Mouse (Mus musculus) cerebellum, adult 18-20 months (tissue): Measurements from ENCODE around the gene Cldn15.

Source experiments
- DNase-seq, 2 experiments: peaks; one replicate each; pipeline ENCODE4 v3.0.0; 2021

Cldn15 gene

DNA sequence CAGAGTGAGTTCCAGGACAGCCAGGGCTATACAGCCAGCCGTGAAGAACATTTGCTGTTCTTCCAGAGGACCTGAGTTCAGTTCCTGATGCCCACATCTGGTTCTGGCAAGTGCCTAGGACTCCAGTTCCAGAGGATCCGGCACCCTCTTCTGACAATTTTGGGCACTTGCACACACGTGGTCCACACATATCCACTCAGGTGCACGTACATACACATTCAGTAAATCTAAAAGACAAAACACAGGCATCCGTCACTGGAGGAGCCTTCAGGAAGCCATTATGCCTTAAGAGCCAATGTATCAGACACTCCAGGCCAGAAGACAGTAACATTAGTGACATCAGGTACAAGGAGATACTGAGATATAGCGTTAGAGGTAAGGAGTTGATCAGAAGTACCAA, 15.9 kb upstream of the Cldn15 start:
- no peak for DNase-seq

- no peak for DNase-seq
These were observed 14.3 kb upstream of the Cldn15 start for GRCm38 (mm10) chr5:136952153-136952552.

DNA sequence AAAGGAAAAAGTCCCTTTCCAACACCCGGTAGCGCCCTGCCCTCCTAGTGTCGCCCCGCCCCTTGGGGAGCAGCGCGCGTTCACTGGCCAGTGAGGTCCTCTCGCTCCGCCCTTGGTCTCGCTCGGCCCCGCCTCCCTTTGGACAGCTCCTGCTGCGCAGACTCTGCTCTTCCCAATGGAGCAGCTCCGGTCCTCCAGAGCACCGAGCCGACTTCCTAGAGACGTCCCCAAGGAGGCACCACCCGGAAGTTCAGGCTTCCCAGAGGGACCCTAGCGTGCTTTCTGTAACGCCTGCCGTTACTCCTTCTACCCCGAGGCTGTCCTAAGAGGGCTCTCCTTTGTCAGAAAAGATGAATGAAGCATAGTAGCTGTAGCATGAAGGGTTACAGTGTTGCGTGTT, 13.4 kb upstream of the Cldn15 start, which contains the start of gene Fis1:
TSS of gene Fis1 (plus strand) at position 261 of the 400 bp plus-strand sequence.
- DNase-seq, result peak; percentile 95 to 99

DNA sequence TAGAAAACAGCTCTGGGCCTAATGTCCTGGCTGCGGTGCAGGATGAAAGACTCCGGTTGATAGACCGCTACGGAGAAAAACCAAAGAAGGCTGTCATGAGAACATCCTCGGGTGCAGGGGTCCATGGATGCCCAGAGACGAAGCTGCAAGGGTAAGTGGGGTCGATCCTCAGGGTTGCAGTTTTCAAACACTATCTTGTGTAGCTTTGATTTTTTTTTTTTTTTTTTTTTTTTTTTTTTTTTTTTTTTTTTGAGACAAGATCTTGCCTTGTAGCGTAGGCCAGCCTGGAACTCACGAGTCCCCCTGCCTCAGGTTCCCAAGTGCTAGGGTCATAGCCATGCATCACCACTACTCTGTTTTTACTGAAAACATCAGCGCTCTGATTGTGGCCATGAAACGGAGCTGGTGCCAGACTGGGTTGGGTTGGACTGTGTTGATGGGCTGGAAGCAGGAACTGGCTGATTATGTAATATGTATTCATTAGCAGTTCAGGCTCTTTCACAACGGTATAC, 12.9 kb upstream of the Cldn15 start:
- DNase-seq, result peak; percentile 43 to 52

DNA sequence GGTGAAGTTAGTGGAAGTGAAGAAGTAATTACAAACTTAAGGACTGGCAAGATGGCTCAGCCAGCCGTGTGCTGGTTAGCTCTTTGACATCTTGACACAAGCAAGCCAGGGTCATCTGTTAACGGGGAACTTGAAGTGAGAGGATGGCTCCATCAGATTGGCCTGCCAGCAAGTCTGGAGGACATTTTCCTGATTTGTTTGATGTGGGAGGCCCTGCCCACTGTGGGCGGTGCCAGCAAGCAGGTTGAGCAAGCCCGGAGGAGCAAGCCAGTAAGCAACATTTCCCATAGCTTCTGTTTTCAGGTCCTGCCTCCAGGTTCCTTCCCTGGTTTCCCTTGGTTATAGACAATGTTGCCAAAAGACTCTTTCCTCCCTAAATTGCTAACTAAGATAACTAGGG, 10.8 kb upstream of the Cldn15 start:
- DNase-seq, result no peak

- no peak for DNase-seq
These were observed 9.2 kb upstream of the Cldn15 start for GRCm38 (mm10) chr5:136957250-136957649.

DNA sequence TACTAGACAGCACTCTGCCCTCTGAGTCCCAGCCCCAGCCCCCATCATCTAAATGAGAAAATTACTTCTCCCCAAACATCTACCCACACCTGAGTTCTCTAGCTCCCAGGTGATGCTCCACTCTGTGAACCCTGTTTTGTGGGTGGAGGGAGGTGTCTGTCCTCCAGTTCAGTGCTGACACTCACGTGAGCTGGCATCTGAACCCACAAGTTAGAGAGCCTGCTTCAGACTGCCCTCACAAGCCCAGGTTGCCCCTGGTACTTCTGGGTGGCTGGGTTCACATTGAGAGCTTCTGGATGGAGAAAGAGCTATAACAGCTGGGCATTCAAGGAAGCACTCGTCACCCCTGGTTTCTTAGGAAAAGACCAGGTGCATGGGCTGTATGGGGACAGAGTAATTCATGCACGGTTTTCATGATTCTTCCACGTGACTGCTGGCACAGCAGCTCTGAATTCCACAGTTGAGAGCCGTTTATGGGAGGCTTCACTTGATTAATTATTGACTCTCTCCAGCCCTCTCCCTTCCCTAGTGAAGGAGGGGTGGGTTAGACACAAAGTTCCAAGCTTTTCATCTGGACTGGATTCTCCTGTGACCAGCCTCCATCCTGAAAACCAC, 7.3 kb upstream of the Cldn15 start:
- DNase-seq, result no peak

DNA sequence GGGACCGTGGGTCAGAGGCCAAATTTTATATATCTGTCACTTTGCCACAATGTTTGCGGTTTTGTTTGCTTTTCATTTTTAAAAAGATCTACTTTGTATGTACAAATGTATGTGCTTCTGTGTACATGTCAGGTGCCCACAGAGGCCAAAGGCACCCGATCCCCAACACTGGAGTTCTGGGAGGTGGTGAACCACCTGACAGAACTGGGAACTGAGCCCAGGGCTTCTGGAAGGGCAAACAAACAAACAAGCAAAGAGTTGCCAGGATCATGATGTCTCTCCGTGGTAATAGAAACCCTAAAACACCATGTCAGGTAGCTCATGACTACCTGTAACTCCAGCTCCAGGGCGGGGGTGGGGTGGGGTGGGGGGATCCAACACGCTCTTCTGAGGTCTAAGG, 6.4 kb upstream of the Cldn15 start:
- DNase-seq, result no peak

- DNase-seq, result peak in 1 of 2 experiments; percentile 37
These were observed 5.0 kb upstream of the Cldn15 start for GRCm38 (mm10) chr5:136961334-136961982.

DNA sequence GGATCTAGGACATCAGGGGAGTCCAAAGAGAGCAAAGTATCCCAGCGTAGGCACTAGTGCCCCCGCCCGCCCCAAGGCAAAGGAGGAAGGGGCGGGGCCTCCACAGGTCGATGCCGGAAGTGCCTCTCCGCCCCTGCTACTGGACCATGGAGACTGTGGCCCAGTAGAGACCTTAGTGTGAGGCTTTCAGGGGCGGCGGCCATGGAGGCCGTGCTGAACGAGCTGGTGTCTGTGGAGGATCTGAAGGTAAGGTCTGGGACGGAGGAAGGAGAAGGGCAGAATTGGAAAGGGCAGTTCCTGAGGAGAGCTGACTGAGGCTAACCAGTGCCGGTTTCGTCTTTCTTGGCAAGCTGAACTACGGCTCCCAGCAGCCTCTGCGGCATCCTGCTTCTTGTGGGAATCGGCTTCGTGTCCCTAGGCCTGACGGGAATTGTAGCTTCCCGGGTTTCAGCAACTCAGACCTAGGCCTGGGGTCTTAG, 4.4 kb upstream of the Cldn15 start:
- DNase-seq, result peak; percentile 93 to 95

DNA sequence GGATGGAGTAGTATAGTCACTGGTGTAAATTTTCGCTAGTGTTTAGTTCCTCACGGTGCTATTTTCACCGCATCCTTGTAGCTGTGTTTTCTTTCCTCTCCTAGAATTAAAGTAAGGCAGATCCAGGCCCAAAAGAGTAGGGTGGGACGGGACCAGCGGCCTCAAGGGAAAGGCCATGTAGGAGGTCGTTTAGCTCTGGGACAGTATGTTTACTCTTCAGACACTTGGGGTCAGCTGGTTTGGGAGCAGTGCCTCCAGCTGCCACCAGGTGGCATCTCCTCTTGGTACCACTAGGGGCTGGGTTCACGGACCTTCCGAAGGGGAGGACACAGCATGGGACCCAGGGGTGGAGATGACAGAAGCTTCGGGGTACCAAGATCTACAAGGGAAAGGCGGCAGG, 3.9 kb upstream of the Cldn15 start:
- peak; percentile 84 to 87 for DNase-seq

DNA sequence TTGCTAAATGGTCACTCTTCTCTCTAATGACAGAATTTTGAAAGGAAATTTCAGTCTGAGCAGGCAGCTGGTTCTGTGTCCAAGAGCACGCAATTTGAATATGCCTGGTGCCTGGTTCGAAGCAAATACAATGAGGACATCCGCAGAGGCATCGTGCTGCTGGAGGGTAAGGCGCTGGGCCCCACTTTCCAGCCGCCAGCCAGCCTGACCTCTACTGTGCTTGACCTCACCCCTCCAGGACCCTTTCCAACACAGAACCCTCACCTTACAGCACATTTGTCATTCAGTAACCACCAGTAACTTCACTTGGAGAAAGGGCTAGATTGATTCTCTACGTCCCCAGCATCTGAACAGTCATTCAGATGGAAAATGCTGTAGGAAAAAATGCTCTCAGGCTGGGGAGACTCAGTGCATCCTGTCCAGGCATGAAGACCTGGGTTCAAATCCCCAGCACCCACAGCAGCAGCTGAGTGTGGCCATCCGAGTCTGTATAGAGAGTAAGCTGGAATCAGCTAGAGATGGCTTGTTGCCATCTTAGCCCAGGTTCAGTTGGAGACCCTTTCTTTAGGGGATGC, 3.4 kb upstream of the Cldn15 start:
- no peak for DNase-seq

- no peak for DNase-seq
These were observed 1.2 kb upstream of the Cldn15 start for GRCm38 (mm10) chr5:136965210-136965609.

DNA sequence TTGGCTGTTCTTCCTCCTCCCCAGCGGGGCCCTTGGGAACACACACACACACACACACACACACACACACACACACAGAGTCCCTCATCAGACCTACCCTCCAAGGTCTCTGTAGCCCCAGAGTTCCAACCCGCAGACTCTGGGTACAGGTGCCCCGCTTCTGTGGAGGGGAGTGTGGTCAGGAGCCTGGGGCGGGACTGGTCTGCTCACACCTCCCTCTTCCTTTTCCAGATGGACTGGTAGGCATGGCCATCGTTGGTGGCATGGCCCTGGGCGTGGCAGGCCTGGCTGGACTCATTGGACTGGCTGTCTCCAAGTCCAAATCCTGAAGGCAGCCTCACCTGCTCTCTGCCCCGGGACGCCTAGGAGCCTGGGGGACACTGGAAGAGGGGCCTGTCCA, 730 bp upstream of the Cldn15 start:
- no peak for DNase-seq

GRCm38 (mm10) chr5:136966861-136967455, 542 bp downstream of the Cldn15 start:
- DNase-seq, result no peak

GRCm38 (mm10) chr5:136967592-136967991, 1.2 kb downstream of the Cldn15 start:
- no peak for DNase-seq

GRCm38 (mm10) chr5:136970703-136971102, 4.3 kb downstream of the Cldn15 start:
- DNase-seq, result peak; percentile 43 to 54

DNA sequence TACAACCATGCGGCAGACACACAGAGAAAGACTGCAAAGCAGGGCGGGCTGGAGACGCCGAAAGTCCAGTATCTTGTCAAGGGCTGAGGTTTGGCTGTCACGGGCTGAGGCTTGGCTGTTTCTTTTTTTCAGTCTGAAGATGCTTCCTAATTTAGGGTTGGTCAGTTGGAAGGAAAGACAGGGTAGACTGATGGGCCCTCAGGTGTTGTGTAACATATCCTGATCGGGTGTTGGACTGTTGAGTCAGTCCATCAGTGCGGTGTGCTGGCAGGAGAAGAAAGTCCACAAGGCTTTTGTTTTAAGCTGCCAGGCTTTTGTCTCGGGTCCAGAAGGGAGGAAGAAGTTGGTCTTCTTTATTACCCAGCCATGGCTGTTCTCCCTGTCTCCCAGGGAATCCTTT, 7.3 kb downstream of the Cldn15 start:
- DNase-seq, result no peak

- DNase-seq, result no peak
These were observed 11.4 kb downstream of the Cldn15 start for GRCm38 (mm10) chr5:136977769-136978168.

GRCm38 (mm10) chr5:136979762-136980161, 13.3 kb downstream of the Cldn15 start:
- DNase-seq, result no peak

- DNase-seq, result no peak
These were observed 14.6 kb downstream of the Cldn15 start for GRCm38 (mm10) chr5:136980974-136981373.

DNA sequence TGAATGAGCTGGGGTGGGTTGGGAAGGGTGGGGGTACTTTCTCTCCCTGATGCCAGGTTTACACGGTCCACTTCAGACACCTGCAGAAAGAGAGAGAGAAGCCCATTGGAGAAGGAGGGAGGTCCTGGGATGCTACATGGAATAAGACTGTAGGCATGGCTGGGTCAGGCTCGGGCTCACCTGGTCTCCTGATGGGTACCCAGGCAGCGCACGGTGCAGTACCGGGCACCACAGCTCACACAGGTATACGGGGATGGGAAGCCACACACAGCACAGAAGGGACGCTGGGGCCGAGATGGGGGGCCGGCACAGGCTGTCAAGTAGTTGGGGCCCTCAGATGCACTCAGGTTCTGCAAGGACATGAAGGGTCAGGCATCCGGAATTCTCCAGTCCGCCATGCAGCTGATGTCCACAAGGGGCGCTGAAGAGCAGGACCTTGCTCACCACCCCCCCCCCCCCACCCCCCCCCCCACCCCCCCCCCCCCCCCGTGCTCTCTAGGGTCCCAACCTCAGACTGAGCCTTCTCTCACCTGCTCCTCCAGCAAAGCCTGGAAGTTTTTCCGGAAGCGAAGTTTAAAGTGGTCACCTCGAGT, 16.0 kb downstream of the Cldn15 start:
- DNase-seq, result peak; percentile 48 to 65

DNA sequence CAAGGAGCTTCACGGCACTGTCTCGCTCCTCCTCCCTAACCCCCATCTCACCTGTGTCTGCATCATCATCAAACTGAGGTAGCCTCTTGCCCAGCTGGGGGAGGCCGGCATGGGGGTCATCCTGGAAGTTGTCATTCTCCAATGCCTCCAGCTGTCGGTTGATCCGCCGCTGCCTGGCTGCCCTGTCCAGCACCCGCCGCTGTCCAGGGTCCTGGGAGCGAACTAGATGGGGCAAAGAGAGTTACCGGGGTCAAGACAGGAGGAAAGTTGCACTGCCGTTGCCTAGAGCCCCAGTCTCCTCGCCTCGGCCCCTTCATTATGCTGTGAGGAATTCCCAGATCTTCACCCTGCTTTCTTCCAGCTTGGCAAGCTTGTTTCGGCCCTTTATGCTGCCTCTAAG, 18.4 kb downstream of the Cldn15 start:
- DNase-seq, result no peak
